Mouse (Mus musculus): ENCODE data around the gene Gclm.

Gclm gene

GRCm38 (mm10) chr3:122292300-122293222 lies 47.2 kb downstream of the Gclm start:
- DNase-seq (ENCODE audit: low read depth, low spot score) = peak; percentile 81

- no peak for DNase-seq (ENCODE audit: low read depth, low spot score)
Observed at GRCm38 (mm10) chr3:122293223-122293953, 48.0 kb downstream of the Gclm start.

DNA sequence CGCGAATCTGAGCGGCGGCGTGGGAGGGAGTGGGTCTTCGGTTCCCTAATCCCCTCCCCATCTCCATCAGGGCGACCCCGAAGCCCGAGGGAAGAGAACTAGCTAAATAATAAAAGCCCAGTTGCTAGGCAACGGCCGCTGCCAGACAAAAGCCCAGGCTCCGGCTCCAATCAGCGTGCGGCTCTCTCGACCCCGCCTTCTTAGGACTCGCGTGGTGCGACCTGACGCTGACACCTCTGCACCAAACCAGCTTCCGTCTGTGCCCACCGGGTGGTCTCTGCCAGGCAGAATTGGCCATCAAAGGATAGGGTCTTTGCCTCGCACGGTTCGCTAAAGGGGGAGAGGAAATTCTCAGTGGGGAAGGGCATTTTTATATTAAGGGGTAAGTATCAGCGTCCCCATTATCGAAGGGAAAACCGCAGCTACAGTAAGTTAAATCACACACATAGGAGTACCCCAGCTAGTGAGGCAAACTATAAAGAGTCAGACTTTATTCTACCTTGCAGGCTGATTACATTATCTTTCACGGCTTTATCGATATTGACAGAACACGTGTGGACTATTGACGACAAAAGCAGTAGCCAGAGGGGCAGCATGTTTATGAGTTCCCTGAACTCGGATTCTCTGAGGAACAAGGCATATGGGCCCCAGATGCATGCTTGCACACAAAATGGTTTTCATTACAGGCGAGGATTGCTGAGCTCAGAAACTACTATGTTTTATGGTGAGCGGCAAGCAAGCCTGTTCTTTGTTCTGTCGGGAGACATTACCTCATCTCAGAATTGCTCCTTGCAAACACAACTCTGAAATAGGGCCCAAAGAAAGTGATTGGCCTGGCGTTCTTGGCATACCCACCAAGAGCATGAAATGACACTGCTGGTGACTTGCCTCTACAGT lies 48.8 kb downstream of the Gclm start, which contains the start of gene Bcar3:
Gene Bcar3, plus strand, starts transcription at position 183 of the 897 bp plus-strand sequence.
- DNase-seq (ENCODE audit: low read depth, low spot score) = peak; percentile 96

- peak; percentile 93 for DNase-seq (ENCODE audit: low read depth, low spot score)
Observed at GRCm38 (mm10) chr3:122295511-122295910, 50.2 kb downstream of the Gclm start.

- peak; percentile 60 for DNase-seq (ENCODE audit: low read depth, low spot score)
Observed at GRCm38 (mm10) chr3:122296979-122297378, 51.6 kb downstream of the Gclm start.

GRCm38 (mm10) chr3:122300983-122301919 lies 55.9 kb downstream of the Gclm start:
- no peak for DNase-seq (ENCODE audit: low read depth, low spot score)

GRCm38 (mm10) chr3:122304560-122304959 lies 59.2 kb downstream of the Gclm start:
- no peak for DNase-seq (ENCODE audit: low read depth, low spot score)

- DNase-seq (ENCODE audit: low read depth, low spot score) = peak; percentile 73
Observed at GRCm38 (mm10) chr3:122307894-122308671, 62.7 kb downstream of the Gclm start.

DNA sequence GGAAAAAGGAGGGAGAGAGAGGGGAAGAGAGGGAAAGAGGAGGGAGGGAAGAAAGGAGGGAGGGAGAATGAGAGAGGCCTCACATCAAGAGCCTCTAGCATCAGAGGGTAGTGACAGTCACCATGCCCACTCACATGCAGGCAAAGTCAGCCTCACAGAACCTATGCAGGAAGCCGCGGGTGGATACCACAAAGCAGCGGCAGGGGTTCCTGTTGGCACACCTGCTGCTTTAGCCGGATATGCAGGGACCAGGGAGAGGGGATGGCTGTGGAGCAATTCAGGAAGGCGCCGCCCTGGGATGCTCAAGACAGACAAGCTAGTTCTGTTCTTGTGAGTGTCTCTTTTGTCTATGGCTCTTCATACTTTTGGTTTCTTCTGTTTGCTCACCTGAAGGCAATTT lies 63.6 kb downstream of the Gclm start:
- DNase-seq (ENCODE audit: low read depth, low spot score) = peak; percentile 76

DNA sequence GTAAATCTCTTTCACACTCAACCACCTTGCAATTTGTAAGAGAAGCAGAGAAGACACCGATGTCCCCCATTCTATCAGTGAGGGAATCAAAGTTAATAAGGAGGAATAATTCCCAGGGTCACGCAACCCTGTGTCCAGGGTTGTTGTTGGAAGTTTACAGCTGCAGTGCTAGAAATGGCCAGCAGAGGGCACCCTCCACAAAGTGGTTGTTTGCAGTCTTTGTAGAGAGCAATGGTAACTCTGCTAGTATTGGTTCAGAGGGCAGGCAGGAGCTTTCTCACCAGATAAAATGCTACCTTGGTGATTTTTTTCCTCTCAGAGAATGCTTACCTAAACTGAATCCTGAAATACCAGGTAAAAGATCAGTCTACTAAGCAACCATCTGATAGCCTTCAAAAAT lies 66.7 kb downstream of the Gclm start:
- DNase-seq (ENCODE audit: low read depth, low spot score) = peak; percentile 69

DNA sequence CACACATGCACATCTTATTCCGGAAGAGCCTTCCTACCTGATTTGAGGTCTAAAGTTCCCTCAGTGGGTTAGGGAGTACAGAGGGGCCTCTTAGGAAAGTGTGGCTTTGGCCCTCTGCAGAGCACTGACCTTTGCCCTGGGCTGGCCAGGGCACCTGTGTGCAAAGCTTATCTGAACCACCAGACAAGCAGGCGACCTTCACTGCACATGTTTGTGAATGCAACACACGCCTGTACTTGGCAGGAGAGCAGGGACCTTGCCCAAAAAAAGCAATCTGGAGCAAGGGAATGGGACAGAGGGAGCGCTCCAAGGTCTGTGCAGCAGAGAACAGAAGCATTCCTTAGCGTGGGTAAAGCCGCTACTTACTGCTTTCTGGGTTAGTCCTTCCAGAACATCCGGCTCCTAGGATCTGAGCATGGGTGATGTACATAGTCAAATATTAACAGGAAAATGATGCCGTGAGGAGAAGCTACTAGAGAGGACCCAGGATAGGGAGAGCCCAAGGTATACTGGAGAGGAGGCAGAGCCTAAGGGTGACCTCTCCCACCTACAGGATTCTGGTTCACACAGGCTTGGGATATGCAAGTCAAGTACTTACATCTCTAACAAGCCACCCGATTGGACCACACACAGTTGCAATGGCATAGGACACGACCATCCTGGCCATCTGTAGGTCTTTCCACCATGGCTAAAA lies 67.7 kb downstream of the Gclm start:
- no peak for DNase-seq (ENCODE audit: low read depth, low spot score)

DNA sequence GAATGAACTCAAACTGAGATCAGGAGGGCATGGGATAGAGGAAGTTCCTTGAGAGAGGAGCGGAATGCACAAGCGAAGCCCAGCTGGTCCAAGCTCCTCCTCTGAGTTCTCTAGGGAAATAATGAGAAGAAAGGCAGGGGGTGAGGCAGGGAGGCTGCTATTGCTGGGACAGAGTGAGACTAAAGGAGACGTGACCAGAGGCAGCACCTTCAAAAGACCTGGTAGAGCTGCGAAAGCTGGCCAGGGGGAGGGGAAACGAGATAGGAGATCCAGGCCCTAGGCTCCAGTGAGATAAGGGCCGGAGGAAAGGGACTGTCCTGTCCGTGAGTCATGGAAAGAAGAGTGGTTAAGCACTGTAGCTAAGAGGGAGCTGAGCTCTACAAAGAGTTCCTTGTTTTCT lies 68.6 kb downstream of the Gclm start:
- no peak for DNase-seq (ENCODE audit: low read depth, low spot score)

- no peak for DNase-seq (ENCODE audit: low read depth, low spot score)
Observed at GRCm38 (mm10) chr3:122316621-122317020, 71.3 kb downstream of the Gclm start.

DNA sequence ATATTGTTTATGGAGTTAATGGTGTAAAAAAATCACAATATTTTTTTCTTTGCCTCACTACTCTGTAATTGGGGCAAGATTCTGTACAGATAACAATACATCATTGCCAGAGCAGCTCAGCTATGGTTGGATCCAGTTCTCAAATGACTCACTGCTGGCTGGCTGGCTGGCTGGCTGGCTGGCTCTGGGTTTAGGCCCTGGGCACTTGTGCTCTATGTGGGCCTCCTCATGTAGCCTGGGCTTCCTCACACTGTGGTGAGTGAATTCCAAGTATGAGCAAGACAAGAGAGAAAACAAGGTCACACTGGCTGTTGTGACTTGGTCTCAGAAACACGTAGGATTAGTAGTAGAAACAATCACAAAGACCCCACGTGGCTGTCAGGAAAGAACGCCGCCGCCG lies 72.0 kb downstream of the Gclm start:
- no peak for DNase-seq (ENCODE audit: low read depth, low spot score)
